Mouse (Mus musculus): ENCODE measurements around the gene Snx10.

- TF ChIP-seq CTCF (IDR thresholded peaks at IDR 0.05; ENCODE audit: borderline replicate concordance, control insufficient read depth, extremely low read depth, insufficient read depth, low read length, poor library complexity), result no peak
- no peak for TF ChIP-seq POLR2A (IDR thresholded peaks at IDR 0.05; ENCODE audit: control insufficient read depth, extremely low read depth, insufficient read depth, low read length, poor library complexity)
Observed at GRCm38 (mm10) chr6:51581418-51581817, 57.7 kb downstream of the Snx10 start.

Measured in thymus, adult 2 months (tissue).